Mouse (Mus musculus) spleen, postnatal 4 days (tissue): ENCODE results near the gene Bcl6b.

Experiments used
- DNase-seq, 2 experiments: peaks; one replicate each; pipeline ENCODE4 v3.0.0; 2022; ENCODE audit warnings: low spot score in 2 of 2

The Bcl6b gene

GRCm38 (mm10) chr11:70212896-70213295 is 16.7 kb downstream of the Bcl6b start:
- DNase-seq = no peak

GRCm38 (mm10) chr11:70212423-70212822 is 17.2 kb downstream of the Bcl6b start, which contains the start of gene Slc16a11:
TSS of gene Slc16a11 (plus strand) at chr11:70212752.
- DNase-seq = no peak

- no peak for DNase-seq
Observed at GRCm38 (mm10) chr11:70211972-70212371, 17.6 kb downstream of the Bcl6b start.

- DNase-seq = no peak
Observed at GRCm38 (mm10) chr11:70210681-70211080, 18.9 kb downstream of the Bcl6b start.

- DNase-seq = no peak
Observed at GRCm38 (mm10) chr11:70208778-70209388, 20.7 kb downstream of the Bcl6b start.

GRCm38 (mm10) chr11:70207283-70207682 is 22.3 kb downstream of the Bcl6b start:
- no peak for DNase-seq

- DNase-seq = no peak
Observed at GRCm38 (mm10) chr11:70206801-70207200, 22.8 kb downstream of the Bcl6b start.

- DNase-seq = peak; percentile 77 to 92
Observed at GRCm38 (mm10) chr11:70201691-70202090, 27.9 kb downstream of the Bcl6b start.

- DNase-seq = no peak
Observed at GRCm38 (mm10) chr11:70200036-70200608, 29.5 kb downstream of the Bcl6b start.

GRCm38 (mm10) chr11:70199107-70199506 is 30.5 kb downstream of the Bcl6b start:
- no peak for DNase-seq

GRCm38 (mm10) chr11:70198332-70198731 is 31.3 kb downstream of the Bcl6b start:
- DNase-seq = no peak

- DNase-seq = no peak
Observed at GRCm38 (mm10) chr11:70193354-70194285, 36.0 kb downstream of the Bcl6b start.

- DNase-seq = no peak
Observed at GRCm38 (mm10) chr11:70192157-70192556, 37.4 kb downstream of the Bcl6b start.

GRCm38 (mm10) chr11:70191188-70191587 is 38.4 kb downstream of the Bcl6b start:
- DNase-seq = no peak

GRCm38 (mm10) chr11:70189319-70190134 is 40.1 kb downstream of the Bcl6b start:
- DNase-seq = no peak

GRCm38 (mm10) chr11:70185120-70185519 is 44.5 kb downstream of the Bcl6b start:
- DNase-seq = no peak

- DNase-seq = no peak
Observed at GRCm38 (mm10) chr11:70180496-70180895, 49.1 kb downstream of the Bcl6b start.

GRCm38 (mm10) chr11:70179401-70179800 is 50.2 kb downstream of the Bcl6b start:
- no peak for DNase-seq

GRCm38 (mm10) chr11:70178756-70179155 is 50.8 kb downstream of the Bcl6b start:
- DNase-seq = no peak

GRCm38 (mm10) chr11:70178311-70178710 is 51.3 kb downstream of the Bcl6b start:
- no peak for DNase-seq

- DNase-seq = peak in 1 of 2 experiments; percentile 70
Observed at GRCm38 (mm10) chr11:70177647-70178046, 52.0 kb downstream of the Bcl6b start.

- DNase-seq = no peak
Observed at GRCm38 (mm10) chr11:70174491-70174890, 55.1 kb downstream of the Bcl6b start.
